Mouse (Mus musculus) liver, adult 2 months (tissue): ENCODE measurements at regions not wholly inside any gene's neighbourhood (a gene's known extent, or its start where the extent isn't known, plus 50 kb on each side); places are given as distances from the start of the nearest gene placed in this dataset.

Source experiments
- CTCF ChIP-seq: fragments of 200-500 bp; IDR thresholded peaks from 2 replicates; pipeline ENCODE4 v1.5.1; 2011; ENCODE audit warnings: low read depth, low read length, control low read depth
- POLR2A ChIP-seq: fragments of 200-500 bp; IDR thresholded peaks from 2 replicates; pipeline ENCODE4 v1.6.1; 2011; ENCODE audit warnings: low read length, control low read depth; ENCODE audit not compliant: insufficient read depth; ENCODE audit errors: extremely low read depth

DNA sequence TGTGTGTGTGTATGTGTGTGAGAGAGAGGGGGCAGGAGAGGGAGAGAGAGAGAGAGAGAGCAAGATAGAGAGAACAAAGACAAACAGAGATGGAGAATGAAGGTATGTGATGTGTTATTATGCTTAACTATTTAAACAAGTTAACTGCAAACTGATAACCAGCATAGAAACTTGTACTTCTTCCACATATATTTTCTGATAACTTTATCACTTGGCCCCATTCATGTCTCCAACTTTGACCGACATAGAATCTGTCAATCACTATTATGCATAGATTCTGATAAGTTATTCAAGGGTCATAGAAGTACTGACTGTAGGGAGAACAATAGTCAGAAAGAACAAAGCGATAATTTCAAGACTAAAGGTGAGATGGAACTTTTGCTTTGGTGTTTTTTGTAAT lies 1039.0 kb upstream of the Cdh10 start:
- TF ChIP-seq CTCF: no peak
- no peak for TF ChIP-seq POLR2A
